Mouse (Mus musculus): ENCODE results near the gene Rnf183. TPM values are rescaled to one million over a fixed set of nuclear protein-coding genes. Genes with fewer than 3 reads are reported as not detected.

Rnf183 gene
- polyA plus RNA-seq, 1 experiment from 2014 or later, result 2.4 TPM

- 97% methylated on average over 6 of the region's 6 CpGs for WGBS
- H3K4me1 ChIP-seq (replicated peaks; ENCODE audit: insufficient read depth, low read length), result no peaks in the 10 kb centered on the region
- no peak for ATAC-seq (replicated peaks; ENCODE audit: low FRiP score, low read depth)
- no peak overlapping the region for H3K27ac ChIP-seq
- no peaks in the 10 kb centered on the region for H3K9me3 ChIP-seq (replicated peaks; ENCODE audit: low read length)
- no peak for DNase-seq (ENCODE audit: low spot score)
- H3K9ac ChIP-seq (ENCODE audit: low read depth, low read length), result no peak overlapping the region
- no peak overlapping the region for H3K4me2 ChIP-seq (ENCODE audit: low read length)
- peaks cover 86% of the 10 kb centered on the region for H3K36me3 ChIP-seq (ENCODE audit: insufficient read depth, low read length)
- no peak for TF ChIP-seq CTCF (IDR thresholded peaks at IDR 0.05; ENCODE audit: low read depth)
- H3K4me3 ChIP-seq (replicated peaks; ENCODE audit: low read depth, low read length), result no peak overlapping the region
- H3K27me3 ChIP-seq (ENCODE audit: insufficient read depth, low read length), result no peaks in the 10 kb centered on the region
These were observed 16.0 kb downstream of the Rnf183 start for GRCm38 (mm10) chr4:62419091-62419490.

DNA sequence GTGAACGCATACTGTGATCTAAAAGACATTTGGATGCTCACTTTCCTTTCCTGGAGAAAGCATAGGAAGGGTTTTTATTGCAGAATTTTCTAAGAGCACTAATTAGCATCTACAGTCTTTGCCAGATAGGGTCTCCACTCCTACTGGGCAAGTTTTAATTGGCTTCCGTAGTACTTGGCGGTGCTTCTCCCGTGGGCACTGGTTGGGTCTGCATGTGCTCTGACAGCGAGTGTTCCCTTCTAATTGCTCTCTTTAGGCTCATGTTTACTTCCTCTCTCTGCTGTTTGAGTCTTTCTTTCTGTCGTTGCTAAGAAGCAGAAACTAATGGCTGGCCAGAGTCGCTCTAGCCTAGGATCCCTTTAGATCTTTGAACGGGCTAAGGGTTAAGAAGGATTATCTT is 16.6 kb downstream of the Rnf183 start:
- no peak overlapping the region for H3K9ac ChIP-seq (ENCODE audit: low read depth, low read length)
- no peak overlapping the region for H3K4me3 ChIP-seq (replicated peaks; ENCODE audit: low read depth, low read length)
- no peak for DNase-seq (ENCODE audit: low spot score)
- H3K9me3 ChIP-seq (replicated peaks; ENCODE audit: low read length), result no peaks in the 10 kb centered on the region
- 94% methylated on average over 8 of the region's 8 CpGs for WGBS
- H3K4me2 ChIP-seq (ENCODE audit: low read length), result no peak overlapping the region
- no peak overlapping the region for H3K27ac ChIP-seq
- no peaks in the 10 kb centered on the region for H3K27me3 ChIP-seq (ENCODE audit: insufficient read depth, low read length)
- no peak for ATAC-seq (replicated peaks; ENCODE audit: low FRiP score, low read depth)
- H3K4me1 ChIP-seq (replicated peaks; ENCODE audit: insufficient read depth, low read length), result no peaks in the 10 kb centered on the region
- peaks cover 81% of the 10 kb centered on the region for H3K36me3 ChIP-seq (ENCODE audit: insufficient read depth, low read length)
- TF ChIP-seq CTCF (IDR thresholded peaks at IDR 0.05; ENCODE audit: low read depth), result no peak

- Histone ChIP-seq H3K9me3 (replicated peaks; ENCODE audit: low read length) (no peaks in the 10 kb centered on the region), H3K4me1 (replicated peaks; ENCODE audit: insufficient read depth, low read length) (peaks cover 6% of the 10 kb centered on the region; the same call in 1 of the 2 replicates), H3K9ac (ENCODE audit: low read depth, low read length) (no peak overlapping the region), H3K27me3 (ENCODE audit: insufficient read depth, low read length) (no peaks in the 10 kb centered on the region), H3K4me2 (ENCODE audit: low read length) (no peak overlapping the region), H3K27ac (no peak overlapping the region), H3K36me3 (ENCODE audit: insufficient read depth, low read length) (peaks cover 36% of the 10 kb centered on the region), H3K4me3 (replicated peaks; ENCODE audit: low read depth, low read length) (no peak overlapping the region)
- 94% methylated on average over 10 of the region's 10 CpGs for WGBS
- ATAC-seq (replicated peaks; ENCODE audit: low FRiP score, low read depth) (no peak), DNase-seq (ENCODE audit: low spot score) (no peak)
- TF ChIP-seq CTCF (IDR thresholded peaks at IDR 0.05; ENCODE audit: low read depth), result no peak
These were observed 23.4 kb downstream of the Rnf183 start for GRCm38 (mm10) chr4:62411606-62412005.

DNA sequence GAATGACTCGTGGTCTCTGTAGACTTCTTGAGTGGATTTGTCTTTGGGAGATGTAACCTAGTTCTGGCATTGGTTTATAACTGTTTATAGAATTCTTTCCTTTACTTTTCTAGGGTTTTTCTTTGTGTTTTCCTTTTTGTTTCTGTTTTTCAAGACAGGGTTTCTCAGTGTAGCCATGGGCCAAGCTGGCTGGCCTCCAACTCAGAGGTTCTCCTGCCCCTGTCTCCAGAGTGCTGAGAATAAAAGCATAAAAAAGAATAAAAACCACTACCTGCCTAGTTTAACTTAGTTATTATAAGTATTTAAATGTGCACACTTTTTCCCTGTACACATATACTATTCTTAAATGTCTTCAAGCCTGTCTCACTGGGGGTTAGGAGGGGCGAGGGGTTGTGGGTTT is 24.7 kb downstream of the Rnf183 start:
- Histone ChIP-seq H3K9me3 (replicated peaks; ENCODE audit: low read length) (no peaks in the 10 kb centered on the region), H3K27me3 (ENCODE audit: insufficient read depth, low read length) (no peaks in the 10 kb centered on the region), H3K4me2 (ENCODE audit: low read length) (peak overlapping the region; percentile 69), H3K9ac (ENCODE audit: low read depth, low read length) (no peak overlapping the region), H3K4me3 (replicated peaks; ENCODE audit: low read depth, low read length) (no peak overlapping the region), H3K36me3 (ENCODE audit: insufficient read depth, low read length) (peaks cover 23% of the 10 kb centered on the region), H3K27ac (no peak overlapping the region), H3K4me1 (replicated peaks; ENCODE audit: insufficient read depth, low read length) (peaks cover 10% of the 10 kb centered on the region; the same call in 1 of the 2 replicates)
- ATAC-seq (replicated peaks; ENCODE audit: low FRiP score, low read depth) (no peak), DNase-seq (ENCODE audit: low spot score) (no peak)
- no peak for TF ChIP-seq CTCF (IDR thresholded peaks at IDR 0.05; ENCODE audit: low read depth)
- 80% methylated on average over 2 of the region's 2 CpGs for WGBS

- peak overlapping the region; percentile 85 for H3K9ac ChIP-seq (ENCODE audit: low read depth, low read length)
- peaks cover 10% of the 10 kb centered on the region; the same call in 1 of the 2 replicates for H3K4me1 ChIP-seq (replicated peaks; ENCODE audit: insufficient read depth, low read length)
- 13% methylated on average over 6 of the region's 6 CpGs for WGBS
- no peaks in the 10 kb centered on the region for H3K27me3 ChIP-seq (ENCODE audit: insufficient read depth, low read length)
- DNase-seq (ENCODE audit: low spot score) (no peak), ATAC-seq (replicated peaks; ENCODE audit: low FRiP score, low read depth) (no peak)
- TF ChIP-seq CTCF (IDR thresholded peaks at IDR 0.05; ENCODE audit: low read depth), result no peak
- H3K4me3 ChIP-seq (replicated peaks; ENCODE audit: low read depth, low read length), result peak overlapping the region; percentile 73
- no peaks in the 10 kb centered on the region for H3K9me3 ChIP-seq (replicated peaks; ENCODE audit: low read length)
- H3K27ac ChIP-seq, result peak overlapping the region; percentile 88
- H3K4me2 ChIP-seq (ENCODE audit: low read length), result peak overlapping the region; percentile 69
- peaks cover 16% of the 10 kb centered on the region for H3K36me3 ChIP-seq (ENCODE audit: insufficient read depth, low read length)
These were observed 25.4 kb downstream of the Rnf183 start for GRCm38 (mm10) chr4:62409615-62410014.

GRCm38 (mm10) chr4:62408601-62409282 is 26.3 kb downstream of the Rnf183 start, which contains the start of the genes Cdc26 and Prpf4:
Gene Cdc26 (minus strand): TSS chr4:62408642.
Gene Prpf4 (plus strand): TSS chr4:62408797.
- Histone ChIP-seq H3K36me3 (ENCODE audit: insufficient read depth, low read length) (peaks cover 17% of the 10 kb centered on the region; the same call in 1 of the 2 replicates), H3K4me3 (replicated peaks; ENCODE audit: low read depth, low read length) (peak within 1 kb of the TSS; percentile 73), H3K27me3 (ENCODE audit: insufficient read depth, low read length) (no peaks in the 10 kb centered on the region), H3K9me3 (replicated peaks; ENCODE audit: low read length) (no peaks in the 10 kb centered on the region), H3K4me2 (ENCODE audit: low read length) (peak within 1 kb of the TSS; percentile 69), H3K27ac (peak within 1 kb of the TSS; percentile 88), H3K4me1 (replicated peaks; ENCODE audit: insufficient read depth, low read length) (peaks cover 10% of the 10 kb centered on the region; the same call in 1 of the 2 replicates), H3K9ac (ENCODE audit: low read depth, low read length) (peak within 1 kb of the TSS; percentile 85)
- ATAC-seq (replicated peaks; ENCODE audit: low FRiP score, low read depth) (peak; percentile 98), DNase-seq (ENCODE audit: low spot score) (peak; percentile 100)
- no peak for TF ChIP-seq CTCF (IDR thresholded peaks at IDR 0.05; ENCODE audit: low read depth)
- under 1% methylated on average over 39 of the region's 39 CpGs for WGBS
